Mouse (Mus musculus) cerebral cortex, adult 2 months (tissue): ENCODE data around the gene Smyd2.

ENCODE experiments used
- WGBS: fragments of 180-500 bp; shearing (Covaris S2); methylation state at CpG from one replicate; pipeline ENCODE4 v1.1.7; 2018; 5-methylcytosine and 5-hydroxymethylcytosine counted together

Gene Smyd2

DNA sequence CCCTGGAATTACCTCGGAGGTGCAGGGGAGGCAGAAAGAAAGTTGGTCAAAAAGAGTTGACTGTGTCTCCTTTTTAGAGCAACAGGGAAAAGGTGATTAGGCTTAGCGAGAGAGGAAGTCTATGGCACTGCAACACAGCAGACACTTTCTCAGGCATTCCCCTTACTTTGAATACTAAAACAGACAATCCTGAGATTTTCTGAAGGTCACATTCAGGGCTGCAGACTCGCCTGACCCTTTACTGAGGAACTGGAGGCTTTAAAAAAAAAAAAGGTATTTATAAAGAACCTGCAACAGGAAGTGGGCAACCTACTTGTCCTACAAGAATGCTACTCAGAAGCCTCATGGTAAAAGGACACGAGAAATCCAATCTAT is 5.0 kb downstream of the Smyd2 start:
- 67% methylated on average over 4 of the region's 4 CpGs for whole genome bisulfite sequencing

DNA sequence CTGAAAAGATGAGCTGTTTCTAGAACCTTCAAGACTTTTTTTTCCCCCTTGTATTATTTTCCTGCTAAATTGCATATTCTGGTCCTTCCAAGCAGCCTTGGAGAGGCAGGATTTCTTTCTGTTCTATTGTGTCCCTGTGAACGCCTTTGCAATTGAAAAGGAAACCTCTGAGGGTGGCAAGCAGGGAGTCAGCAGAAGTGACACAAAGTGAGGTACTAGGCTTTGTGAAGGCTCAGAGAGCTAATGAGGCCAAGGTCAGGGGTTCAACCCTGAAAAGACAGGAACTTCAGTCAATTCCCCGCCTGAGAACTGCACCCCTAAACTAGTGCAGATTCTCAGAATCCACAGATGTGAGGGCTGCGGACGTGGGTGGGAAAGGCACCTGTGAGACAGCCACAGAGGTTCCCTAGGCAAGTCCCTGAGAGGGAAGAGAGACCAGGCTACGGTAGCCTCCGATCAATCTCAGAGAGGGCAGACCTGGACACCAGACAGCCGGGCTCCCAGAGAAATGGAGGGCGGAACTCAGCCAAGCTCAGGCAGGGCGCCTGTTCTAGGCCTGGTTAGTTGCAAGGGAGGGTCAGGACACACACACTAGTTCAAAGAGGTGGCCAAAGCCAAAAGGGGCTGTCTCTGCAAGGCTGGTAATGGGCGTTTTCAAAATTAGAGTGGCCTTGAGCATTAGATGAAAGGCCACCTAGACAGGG is 5.6 kb downstream of the Smyd2 start:
- WGBS = 78% methylated on average over 10 of the region's 10 CpGs

DNA sequence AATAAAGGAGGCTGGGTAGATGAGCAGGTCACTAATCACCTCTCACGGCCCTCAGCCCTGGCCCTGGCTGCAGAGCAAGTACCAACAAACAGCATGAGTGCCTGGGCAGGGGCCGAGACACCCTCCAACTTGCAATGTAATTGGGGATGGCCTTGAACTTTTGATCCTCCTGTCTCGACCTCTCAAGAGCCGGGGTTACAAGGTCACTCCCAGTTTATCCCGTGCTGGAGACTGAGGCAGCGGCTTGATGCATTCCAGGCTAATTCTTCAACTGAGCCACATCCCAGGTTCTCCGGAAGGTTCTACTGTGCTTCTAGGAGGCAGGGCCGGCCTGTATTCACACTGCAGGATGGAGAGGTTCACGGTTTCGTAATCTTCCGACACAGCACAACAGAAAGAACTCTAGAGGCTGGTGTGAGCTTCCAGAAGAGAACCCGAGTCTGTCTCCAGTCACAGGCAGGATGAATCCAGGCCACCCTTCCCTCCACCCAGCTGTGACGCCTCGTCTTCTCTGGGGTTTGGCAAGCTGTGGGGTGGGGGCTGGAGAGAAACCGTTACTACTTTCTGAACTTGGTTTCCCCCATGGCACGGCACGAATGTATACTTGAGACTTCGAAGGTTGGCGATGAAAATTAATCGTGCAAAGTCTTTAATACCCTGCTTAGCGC is 8.9 kb downstream of the Smyd2 start:
- WGBS = 86% methylated on average over 21 of the region's 21 CpGs

DNA sequence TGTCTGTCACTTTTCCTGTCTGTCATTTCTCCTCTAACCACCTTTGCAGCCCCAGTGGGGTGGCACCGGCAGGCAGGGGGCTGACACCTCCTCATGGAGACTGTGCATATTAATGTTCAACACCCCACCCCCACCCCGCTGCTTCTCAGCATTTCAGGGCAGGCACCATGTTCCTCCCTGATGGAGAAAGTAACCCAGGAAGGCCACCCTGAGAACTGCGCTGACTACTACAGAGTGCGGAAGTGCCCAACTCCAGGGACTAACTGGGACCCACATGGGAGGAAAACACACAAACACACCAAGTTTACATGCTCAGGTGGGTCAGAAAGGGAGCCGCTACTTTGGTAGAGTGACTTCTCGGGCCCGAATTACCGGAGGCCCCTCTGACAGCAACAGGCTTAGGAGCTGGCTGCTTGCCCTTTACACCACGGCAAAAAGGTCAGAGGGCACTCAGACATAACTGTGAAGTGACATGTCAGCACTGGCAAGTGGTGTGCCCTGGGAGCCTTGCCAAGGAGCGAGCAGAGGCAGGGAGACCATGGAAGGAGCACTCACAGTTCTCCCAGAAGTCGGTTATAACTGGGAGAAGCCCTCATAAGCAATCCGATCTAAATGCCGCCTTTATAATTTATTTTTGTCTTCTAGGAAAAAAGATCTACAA is 11.3 kb downstream of the Smyd2 start:
- WGBS = 75% methylated on average over 13 of the region's 13 CpGs

DNA sequence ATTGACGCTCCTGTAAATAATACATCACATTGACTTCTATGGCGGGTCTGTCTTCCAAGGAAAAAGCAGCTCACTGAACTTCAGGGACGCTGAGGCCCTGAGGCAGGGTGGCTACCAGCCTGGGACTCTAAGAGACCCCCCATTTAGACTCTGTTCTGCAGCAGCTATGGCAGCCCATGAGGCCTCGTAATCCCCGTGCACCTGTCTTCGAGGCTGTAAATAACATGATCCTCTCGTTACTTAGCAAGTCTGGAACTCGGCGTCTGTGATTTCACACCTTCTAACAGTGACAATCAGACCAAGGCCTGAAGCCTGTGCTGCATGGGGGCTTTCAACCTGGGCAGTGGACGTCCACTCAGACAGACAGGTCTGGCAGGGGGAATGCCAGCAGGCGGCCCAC is 19.0 kb downstream of the Smyd2 start:
- 89% methylated on average over 11 of the region's 11 CpGs for WGBS

DNA sequence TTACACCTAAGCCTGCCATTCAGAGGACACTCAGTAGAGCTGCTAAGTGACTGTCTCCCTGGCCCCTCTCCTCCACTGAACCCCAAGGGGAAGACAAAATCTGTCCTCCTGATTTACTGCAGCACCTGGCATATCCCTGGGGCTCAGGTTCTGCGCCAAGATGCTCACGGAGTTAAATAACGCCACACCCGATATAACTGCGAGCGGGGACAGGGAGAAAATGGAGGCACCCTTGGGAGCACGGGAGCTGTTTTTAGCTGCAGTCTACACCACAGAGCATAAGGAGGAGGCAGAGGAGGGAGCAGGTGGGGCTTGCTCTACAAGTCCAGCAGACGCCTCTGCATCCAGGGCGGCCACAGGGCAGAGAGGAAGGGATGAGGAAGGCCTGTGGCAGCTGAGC is 19.8 kb downstream of the Smyd2 start:
- 78% methylated on average over 9 of the region's 9 CpGs for WGBS

DNA sequence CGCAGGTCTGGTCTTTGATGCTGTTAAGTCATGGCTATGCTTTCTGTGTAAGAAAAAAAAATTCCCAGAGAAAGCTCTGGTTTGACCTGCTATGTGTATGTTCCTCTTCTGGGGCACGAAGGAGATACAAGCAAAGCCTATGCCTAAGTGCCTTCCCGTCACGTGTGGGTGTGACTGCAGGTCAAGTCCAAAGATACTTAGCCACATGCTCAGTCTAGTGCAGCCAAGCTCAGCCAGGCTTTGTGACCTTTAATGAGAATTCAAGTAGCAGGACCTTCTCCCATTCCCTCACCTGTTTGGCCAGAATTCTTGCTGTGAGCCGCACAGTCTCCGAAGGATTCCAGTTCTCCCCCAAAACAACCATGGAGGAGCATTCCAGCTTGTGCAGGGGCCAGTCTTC is 22.6 kb downstream of the Smyd2 start:
- WGBS = 93% methylated on average over 6 of the region's 6 CpGs

DNA sequence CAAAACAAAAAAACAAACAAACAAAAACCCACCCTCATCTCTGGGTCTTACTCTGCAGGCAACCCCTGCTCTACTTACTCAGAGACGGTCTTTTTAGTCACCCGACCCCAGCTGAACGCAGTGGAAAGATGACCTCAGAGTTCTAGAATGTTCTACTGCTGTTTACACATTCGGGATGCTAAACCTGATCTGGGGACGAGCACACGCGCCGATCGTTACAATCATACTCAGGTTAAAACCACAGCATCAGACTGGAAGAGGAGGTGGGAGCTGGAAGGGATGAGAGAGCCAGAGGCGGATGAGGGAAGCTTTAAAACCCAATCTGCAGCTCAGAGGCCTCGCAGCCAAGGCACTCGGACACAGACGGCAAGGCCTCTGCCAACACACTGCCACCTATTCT is 23.5 kb downstream of the Smyd2 start:
- 90% methylated on average over 13 of the region's 13 CpGs for WGBS

DNA sequence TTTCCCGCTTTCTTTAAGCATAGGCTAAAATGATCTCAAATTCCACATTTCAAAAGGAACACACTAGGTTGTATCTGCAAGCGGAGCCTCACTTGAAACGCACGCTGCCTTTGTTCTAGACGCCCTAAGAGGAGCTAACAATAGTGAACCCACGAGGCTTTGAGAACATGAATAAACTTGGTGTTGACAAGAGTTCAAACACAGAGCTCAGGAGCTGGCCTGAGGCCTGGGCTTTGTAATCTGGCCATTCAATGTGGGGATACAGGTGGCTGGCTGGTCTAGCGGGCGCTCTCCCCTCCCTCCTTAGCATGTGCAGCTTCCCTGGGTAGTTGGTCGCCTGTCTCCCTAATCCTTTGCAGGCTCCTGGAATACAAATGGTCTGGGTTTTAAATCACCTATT is 24.3 kb downstream of the Smyd2 start:
- 84% methylated on average over 9 of the region's 9 CpGs for WGBS

DNA sequence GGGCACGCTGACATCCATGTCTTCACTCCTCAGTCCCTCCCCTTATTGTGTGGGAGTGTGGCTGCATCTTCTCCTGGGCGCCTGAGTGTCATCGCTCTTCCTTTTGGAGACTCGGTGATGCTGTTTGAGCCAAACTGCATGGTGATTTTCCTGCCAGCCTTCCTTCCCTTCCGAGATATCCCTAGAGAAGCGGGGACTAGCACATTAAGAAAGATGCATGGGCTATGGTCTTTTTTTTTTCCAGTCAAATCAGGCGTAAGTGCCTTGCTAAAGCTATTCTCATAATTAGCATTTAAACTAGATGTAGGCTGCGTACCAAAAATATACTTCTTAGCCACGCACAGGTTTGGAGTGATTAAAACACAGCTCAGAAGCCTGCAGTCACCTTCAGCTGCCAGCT is 28.0 kb downstream of the Smyd2 start:
- WGBS = 51% methylated on average over 9 of the region's 9 CpGs

DNA sequence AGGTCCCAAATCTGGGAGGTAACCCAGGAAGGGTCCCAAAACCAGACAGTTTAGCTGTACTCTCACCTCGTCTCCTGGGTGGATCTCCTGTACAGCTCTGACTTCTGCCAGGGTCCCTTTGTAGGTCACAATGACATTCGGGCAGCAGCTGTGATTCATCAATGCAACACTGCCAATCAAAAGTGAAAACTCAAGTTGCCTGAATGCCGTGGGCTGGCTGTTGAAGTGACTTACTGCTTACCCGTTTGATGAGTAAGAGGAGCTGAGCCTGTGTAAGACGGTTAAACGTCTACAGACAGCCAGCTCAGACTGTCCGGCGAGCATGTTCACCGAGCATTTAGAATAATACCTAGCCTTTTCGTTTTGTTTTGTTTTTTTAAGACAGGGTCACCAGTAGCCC is 33.4 kb downstream of the Smyd2 start:
- WGBS = 85% methylated on average over 10 of the region's 10 CpGs

DNA sequence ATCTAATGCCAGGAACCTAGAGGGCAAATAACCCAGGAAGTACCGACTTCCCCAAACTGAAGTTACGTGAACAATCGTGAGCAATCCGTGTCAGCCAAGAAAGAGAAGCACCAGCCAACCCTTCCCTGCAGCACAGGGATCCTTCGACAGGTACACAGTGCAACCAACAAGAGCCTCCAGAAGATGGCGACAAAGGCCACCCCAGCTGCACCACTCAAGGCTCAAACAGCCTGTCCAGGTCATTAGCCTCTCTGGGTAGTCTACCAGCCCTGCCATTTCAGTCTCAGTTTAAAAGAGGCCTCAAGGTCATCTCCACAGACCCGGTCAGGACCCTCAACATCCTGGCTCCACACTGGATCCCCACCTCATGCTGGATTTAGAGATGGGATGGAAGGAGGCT is 34.6 kb downstream of the Smyd2 start:
- WGBS = 30% methylated on average over 7 of the region's 7 CpGs

DNA sequence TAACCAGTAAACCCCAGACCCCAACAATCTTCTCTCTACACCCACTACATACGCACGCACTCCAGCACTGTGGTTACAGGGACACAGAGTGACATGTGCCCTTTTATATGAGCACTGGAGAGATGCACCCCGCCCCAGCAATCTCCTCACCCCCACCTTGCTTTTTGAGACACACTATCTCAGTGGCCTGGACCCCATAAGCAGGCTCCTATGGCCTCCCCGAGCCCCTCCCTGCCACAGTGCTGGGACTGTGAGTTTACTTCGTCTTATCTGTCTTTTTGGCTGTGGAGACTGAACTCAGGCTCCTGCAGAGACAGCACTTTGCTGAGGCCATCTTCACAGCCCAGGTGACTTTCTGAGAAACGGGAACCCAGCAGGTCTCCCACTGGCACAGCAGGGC is 36.2 kb downstream of the Smyd2 start:
- 94% methylated on average over 6 of the region's 6 CpGs for WGBS

DNA sequence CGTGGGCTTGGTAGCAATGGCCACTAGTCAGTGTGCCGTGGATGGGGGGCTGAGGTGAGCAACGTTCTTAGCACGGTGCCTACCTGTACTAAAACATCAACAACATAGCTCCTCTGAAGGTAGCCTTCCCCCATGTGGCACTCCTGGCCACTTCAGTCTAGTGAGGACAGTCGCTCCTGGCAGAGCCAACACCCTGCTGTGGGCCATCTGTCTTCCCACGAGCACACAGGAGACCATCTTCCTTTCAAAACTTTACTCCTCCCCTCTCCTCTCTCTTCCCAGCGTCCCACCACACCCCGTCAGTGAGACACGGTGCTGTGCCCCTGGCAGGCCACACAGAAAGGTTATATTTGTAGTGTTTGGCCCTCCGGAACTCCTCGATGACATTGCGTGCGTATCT is 37.2 kb downstream of the Smyd2 start:
- WGBS = 75% methylated on average over 13 of the region's 13 CpGs

DNA sequence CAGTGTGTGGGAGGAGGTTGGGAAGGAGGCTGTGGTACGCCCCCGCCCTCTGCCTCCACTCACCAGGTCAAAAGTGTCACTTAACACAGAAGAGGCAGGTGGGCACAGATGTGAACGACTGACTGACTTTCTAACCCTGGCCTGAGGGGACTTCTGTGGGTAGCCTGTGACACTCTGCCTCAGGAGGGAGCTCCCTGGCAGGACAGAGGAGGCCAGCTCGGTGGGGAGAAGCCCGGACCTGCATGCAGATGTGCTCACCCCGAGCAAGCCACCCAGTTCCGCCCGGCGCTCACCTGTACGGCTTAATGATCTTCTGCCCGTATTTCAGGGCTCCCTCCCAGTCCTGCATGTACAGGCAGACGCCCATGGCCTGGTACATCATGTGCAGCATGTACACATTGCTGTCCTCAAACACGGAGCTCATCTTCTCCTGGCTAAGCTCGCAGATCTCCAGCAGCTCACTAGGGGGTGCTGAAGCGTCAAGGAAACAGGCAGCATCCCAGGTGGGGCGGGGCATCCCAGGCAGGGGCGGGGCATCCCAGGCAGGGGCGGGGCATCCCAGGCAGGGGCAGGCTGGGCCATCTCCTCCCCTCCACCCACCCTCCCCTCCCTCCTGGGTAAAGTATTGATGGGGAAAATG is 38.5 kb downstream of the Smyd2 start:
- 51% methylated on average over 18 of the region's 18 CpGs for WGBS

DNA sequence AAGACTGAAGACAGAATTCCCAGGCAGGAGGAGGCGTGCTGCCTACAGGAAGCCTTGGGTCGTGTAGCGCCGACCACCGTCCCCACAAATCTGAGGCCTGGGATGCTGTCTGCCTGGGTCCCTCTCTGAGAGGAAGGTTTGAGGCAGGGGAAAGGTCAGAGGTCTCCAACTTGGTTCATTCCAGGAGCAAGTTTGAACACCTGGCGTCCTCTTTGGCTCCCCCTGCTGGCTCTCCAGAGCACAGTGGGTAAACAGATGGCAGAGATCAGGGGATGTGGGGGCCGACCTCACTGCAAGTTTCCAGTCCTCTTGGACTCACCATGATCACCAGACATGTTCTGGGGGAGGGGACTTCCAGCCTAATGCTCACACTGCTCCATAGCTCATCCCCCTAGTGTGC is 39.3 kb downstream of the Smyd2 start:
- 57% methylated on average over 7 of the region's 7 CpGs for WGBS

DNA sequence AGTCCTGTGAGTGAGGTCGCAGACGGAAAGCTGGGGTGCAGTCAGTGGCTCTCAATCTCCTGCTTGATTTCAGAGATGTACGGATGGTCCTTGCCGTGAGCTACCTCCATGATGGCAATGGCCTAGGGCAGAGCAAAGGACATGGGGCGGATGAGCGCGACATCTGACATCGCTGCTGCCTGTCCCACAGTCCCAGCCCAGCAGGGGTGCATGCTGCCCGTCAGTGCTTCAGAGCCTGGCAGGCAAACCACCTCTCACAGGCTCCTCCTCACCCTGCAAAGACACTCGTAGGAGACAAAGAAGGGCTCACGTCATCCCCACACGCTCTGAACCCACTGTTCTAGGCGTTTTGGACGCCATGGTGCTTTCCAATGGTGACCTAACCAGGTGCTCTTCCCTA is 41.4 kb downstream of the Smyd2 start:
- WGBS = 89% methylated on average over 14 of the region's 14 CpGs

DNA sequence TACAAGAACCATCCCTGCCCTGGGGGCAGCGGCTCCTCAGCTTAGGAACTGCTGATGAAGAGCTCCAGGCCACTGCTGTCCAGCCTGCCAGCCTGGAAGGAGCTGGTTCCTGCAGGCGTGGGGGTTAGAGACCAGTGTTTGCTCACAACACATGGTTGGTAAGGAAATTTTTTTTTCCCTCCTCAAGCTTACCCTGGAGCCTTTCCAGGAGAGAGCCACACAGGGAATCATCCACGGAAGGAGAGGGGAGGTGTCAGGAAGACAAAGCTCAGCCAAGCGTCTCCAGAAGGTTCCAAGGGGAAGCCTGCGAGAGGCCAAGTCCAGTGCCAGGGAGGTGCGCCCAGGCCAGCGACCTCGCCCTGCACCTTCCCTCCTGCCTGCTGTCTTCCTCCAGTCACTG is 42.2 kb downstream of the Smyd2 start:
- WGBS = 44% methylated on average over 8 of the region's 8 CpGs

DNA sequence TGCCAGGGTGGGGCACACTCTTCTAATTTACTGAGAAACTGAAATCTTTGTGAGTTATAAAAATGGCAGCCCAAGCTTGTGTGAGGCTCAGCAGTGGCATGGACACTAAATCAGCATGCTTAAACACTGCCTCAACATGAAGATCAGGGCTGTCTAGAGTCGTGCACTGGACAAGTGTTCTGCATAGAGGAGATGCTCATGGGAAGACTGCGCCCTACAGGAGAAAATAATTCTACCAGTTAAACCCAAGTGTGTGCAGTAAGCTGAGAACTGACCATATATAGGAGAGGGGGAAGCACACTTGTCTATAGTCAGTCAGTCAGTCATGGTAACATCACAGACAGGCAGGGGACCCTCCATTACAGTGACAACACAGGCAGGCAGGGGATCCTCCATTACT is 43.0 kb downstream of the Smyd2 start:
- WGBS = 74% methylated on average over 2 of the region's 2 CpGs

DNA sequence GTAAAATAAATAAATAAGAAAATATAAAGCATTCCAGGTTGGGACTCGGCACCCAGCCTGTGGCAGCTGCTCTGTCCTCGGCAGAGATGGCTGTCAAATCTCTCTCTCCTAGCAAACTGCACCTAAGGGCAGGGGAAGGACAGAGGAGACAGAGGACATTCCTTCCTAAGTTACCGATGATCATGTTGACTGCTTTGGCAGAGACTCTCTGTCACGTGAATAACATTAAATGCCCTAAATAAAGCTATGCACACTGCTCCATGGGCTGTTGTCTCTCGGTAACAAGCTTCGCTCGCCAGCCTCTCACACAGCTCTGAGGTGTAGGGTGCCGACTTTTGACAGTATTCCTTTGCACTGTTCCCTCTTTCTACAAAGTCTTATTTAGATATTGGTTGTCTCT is 46.0 kb downstream of the Smyd2 start:
- WGBS = 65% methylated on average over 8 of the region's 8 CpGs

DNA sequence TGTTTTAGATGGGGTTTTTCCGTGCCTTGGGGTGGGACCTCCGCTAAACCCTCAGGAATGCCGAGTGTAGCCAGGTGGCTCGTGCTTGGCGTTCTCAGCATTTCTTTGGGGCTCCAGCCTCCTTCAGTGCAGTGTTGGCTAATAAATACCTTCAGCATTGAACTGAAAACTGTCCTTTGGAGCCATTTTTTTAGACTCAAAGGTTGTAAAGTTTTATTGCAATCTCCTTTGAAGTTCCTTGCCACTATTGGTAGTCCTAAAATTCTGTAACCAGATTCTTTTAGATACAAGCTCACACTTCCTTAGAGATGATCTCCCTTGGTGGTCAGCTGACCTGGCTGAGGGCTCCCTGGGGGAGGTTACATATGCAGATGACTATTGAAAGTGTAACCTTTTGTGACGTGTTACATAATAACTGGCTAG is 46.7 kb downstream of the Smyd2 start:
- WGBS = 62% methylated on average over 6 of the region's 6 CpGs

DNA sequence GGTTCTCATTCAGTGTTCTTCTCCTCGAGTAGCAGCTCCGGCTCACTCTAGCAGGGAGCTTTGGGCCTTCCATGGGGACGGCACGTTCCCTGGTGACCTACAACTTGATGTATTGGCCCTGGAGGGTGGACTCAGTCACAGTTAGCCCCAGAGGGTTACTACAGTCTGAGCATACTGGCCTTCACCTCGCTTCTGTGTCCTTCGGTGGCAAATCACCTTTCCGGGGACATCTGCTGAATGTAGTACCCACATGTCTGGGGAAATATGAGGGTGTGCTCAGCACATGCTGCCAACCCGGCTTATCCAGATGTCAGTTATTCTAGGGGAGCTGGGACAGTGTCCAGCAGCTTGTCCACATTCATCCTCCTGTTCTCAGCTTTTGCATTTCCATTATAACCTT is 48.6 kb downstream of the Smyd2 start:
- WGBS = 81% methylated on average over 8 of the region's 8 CpGs

DNA sequence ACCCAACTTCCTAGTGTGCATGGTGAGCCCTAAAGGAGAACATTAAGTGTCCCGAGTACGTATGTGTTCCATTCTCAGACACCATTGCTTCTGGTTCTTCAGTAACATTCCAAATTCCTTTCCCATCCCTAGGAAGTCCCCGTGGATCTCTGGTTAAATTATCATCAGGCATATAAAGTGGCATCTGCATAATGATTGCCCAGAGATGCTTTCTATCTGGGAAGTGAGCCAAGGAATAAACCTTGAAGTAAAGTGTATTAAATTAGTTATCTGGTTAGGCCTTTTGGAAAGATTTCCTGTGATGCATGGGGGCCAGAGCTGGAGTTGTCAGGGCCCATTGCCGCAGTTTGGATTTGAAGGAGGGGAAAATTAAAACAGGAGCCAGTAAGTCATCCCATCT is 50.1 kb downstream of the Smyd2 start:
- 74% methylated on average over 4 of the region's 4 CpGs for WGBS
